Mouse (Mus musculus): ENCODE data around the gene Shc2. TPM values are rescaled to one million over a fixed set of nuclear protein-coding genes. Genes with fewer than 3 reads are reported as not detected.

The Shc2 gene
- polyA plus RNA-seq, 1 experiment from 2014 or later: 8.4 TPM

DNA sequence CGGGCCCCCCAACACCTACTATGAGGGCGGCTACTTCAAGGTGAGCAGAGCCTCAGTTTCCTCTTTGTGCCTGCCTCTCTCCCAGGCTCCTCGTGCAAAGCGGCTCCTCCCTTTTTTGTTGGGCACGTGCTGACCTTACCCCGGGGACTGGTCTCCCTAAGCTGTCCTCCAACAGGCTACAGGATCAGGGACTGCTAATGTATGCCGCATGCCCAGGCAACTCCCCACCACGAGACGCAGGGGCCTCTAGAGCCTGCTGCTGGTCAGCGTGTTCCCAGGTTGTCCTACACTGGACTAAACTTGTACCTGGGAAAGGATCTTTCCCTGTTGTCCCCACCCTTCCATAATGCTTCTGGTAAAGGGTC, 44.8 kb upstream of the Shc2 start:
- Histone ChIP-seq H3K4me2 (ENCODE audit: low read length) (peak overlapping the region; percentile 74), H3K4me3 (ENCODE audit: low read depth, low read length) (peak overlapping the region; percentile 80), H3K27me3 (replicated peaks; ENCODE audit: control insufficient read depth, insufficient read depth, low read length) (no peaks in the 10 kb centered on the region), H3K27ac (ENCODE audit: low read depth) (peak overlapping the region; percentile 55), H3K4me1 (replicated peaks; ENCODE audit: control insufficient read depth, insufficient read depth, low read length) (peaks cover 15% of the 10 kb centered on the region), H3K36me3 (ENCODE audit: control insufficient read depth, insufficient read depth, low read length) (peaks cover 33% of the 10 kb centered on the region), H3K9ac (ENCODE audit: low read length) (peak overlapping the region; percentile 75), H3K9me3 (ENCODE audit: control insufficient read depth, low read length) (no peaks in the 10 kb centered on the region)
- ATAC-seq (replicated peaks; ENCODE audit: low FRiP score, low TSS enrichment, low read depth): peak; percentile 5
- WGBS: 0% methylated on average over 10 of the region's 10 CpGs
- no peak for DNase-seq (ENCODE audit: low spot score)

DNA sequence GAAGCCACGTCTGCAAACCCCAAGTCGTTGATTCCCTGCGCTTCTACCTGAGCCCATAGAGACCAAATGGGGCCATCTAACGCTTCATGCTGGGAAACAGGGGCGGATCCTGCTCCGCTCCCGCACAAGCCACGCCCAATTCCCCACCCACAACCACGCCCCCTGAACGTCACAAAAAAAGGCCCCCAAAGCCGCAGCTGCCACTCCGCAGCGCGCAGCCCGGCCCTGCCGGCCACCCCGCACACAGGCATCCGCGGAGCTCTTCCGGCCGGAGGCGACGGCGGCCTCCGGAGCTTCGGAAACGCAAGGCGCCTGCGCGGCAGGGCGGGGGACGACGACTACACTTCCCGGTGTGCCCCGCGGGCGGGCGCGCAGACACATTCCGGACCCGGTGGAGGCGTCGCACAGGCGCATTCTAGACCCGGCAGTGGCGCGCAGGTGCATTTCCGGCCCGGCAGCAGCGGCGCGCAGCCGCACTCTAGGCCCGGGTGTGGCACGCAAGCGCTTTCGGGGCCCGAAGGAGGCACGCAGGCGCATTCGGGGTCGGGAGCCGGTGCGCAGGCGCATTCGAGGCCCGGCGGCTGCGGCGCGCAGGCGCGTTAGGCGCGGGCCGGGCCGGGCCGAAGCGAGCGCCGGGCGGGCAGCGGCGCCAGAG, 44.0 kb upstream of the Shc2 start, which contains the start of gene Cdc34:
TSS of gene Cdc34 (plus strand) at position 605 of the 655 bp plus-strand sequence.
- H3K9ac ChIP-seq (ENCODE audit: low read length): peak within 1 kb of the TSS; percentile 75
- no peaks in the 10 kb centered on the region for H3K9me3 ChIP-seq (ENCODE audit: control insufficient read depth, low read length)
- DNase-seq (ENCODE audit: low spot score) (peak; percentile 99), ATAC-seq (replicated peaks; ENCODE audit: low FRiP score, low TSS enrichment, low read depth) (peak; percentile 90)
- peak within 1 kb of the TSS; percentile 55 for H3K27ac ChIP-seq (ENCODE audit: low read depth)
- peak within 1 kb of the TSS; percentile 80 for H3K4me3 ChIP-seq (ENCODE audit: low read depth, low read length)
- H3K4me2 ChIP-seq (ENCODE audit: low read length): peak within 1 kb of the TSS; percentile 74
- H3K36me3 ChIP-seq (ENCODE audit: control insufficient read depth, insufficient read depth, low read length): peaks cover 25% of the 10 kb centered on the region
- WGBS: under 1% methylated on average over 79 of the region's 84 CpGs
- H3K27me3 ChIP-seq (replicated peaks; ENCODE audit: control insufficient read depth, insufficient read depth, low read length): no peaks in the 10 kb centered on the region
- H3K4me1 ChIP-seq (replicated peaks; ENCODE audit: control insufficient read depth, insufficient read depth, low read length): peaks cover 15% of the 10 kb centered on the region

- 25% methylated on average over 11 of the region's 11 CpGs for WGBS
Observed at GRCm38 (mm10) chr10:79680606-79681495, 43.1 kb upstream of the Shc2 start.

GRCm38 (mm10) chr10:79675346-79676035, 37.8 kb upstream of the Shc2 start:
- Histone ChIP-seq H3K9me3 (ENCODE audit: control insufficient read depth, low read length) (no peaks in the 10 kb centered on the region), H3K27ac (ENCODE audit: low read depth) (no peak overlapping the region), H3K36me3 (ENCODE audit: control insufficient read depth, insufficient read depth, low read length) (peaks cover 5% of the 10 kb centered on the region), H3K4me3 (ENCODE audit: low read depth, low read length) (no peak overlapping the region), H3K27me3 (replicated peaks; ENCODE audit: control insufficient read depth, insufficient read depth, low read length) (no peaks in the 10 kb centered on the region), H3K4me1 (replicated peaks; ENCODE audit: control insufficient read depth, insufficient read depth, low read length) (peaks cover 7% of the 10 kb centered on the region), H3K4me2 (ENCODE audit: low read length) (no peak overlapping the region), H3K9ac (ENCODE audit: low read length) (no peak overlapping the region)
- 53% methylated on average over 44 of the region's 44 CpGs for WGBS
- DNase-seq (ENCODE audit: low spot score) (no peak), ATAC-seq (replicated peaks; ENCODE audit: low FRiP score, low TSS enrichment, low read depth) (no peak)

More at GRCm38 (mm10) chr10:79680606-79681495, 43.1 kb upstream of the Shc2 start:
- Histone ChIP-seq H3K4me2 (ENCODE audit: low read length) (peak overlapping the region; percentile 58), H3K4me1 (replicated peaks; ENCODE audit: control insufficient read depth, insufficient read depth, low read length) (peaks cover 15% of the 10 kb centered on the region), H3K27ac (ENCODE audit: low read depth) (peak overlapping the region; percentile 55), H3K36me3 (ENCODE audit: control insufficient read depth, insufficient read depth, low read length) (peaks cover 17% of the 10 kb centered on the region), H3K9ac (ENCODE audit: low read length) (peak overlapping the region; percentile 14; the same call in 1 of the 2 replicates), H3K9me3 (ENCODE audit: control insufficient read depth, low read length) (no peaks in the 10 kb centered on the region), H3K27me3 (replicated peaks; ENCODE audit: control insufficient read depth, insufficient read depth, low read length) (no peaks in the 10 kb centered on the region), H3K4me3 (ENCODE audit: low read depth, low read length) (peak overlapping the region; percentile 80)
- DNase-seq (ENCODE audit: low spot score): no peak
- ATAC-seq (replicated peaks; ENCODE audit: low FRiP score, low TSS enrichment, low read depth): peak; percentile 20; the same call in 1 of the 2 replicates

GRCm38 (mm10) chr10:79673054-79673453, 35.3 kb upstream of the Shc2 start:
- H3K4me2 ChIP-seq (ENCODE audit: low read length): no peak overlapping the region
- no peak overlapping the region for H3K9ac ChIP-seq (ENCODE audit: low read length)
- no peak overlapping the region for H3K27ac ChIP-seq (ENCODE audit: low read depth)
- no peaks in the 10 kb centered on the region for H3K9me3 ChIP-seq (ENCODE audit: control insufficient read depth, low read length)
- DNase-seq (ENCODE audit: low spot score) (no peak), ATAC-seq (replicated peaks; ENCODE audit: low FRiP score, low TSS enrichment, low read depth) (no peak)
- peaks cover 5% of the 10 kb centered on the region for H3K36me3 ChIP-seq (ENCODE audit: control insufficient read depth, insufficient read depth, low read length)
- H3K4me3 ChIP-seq (ENCODE audit: low read depth, low read length): no peak overlapping the region
- no peaks in the 10 kb centered on the region for H3K27me3 ChIP-seq (replicated peaks; ENCODE audit: control insufficient read depth, insufficient read depth, low read length)
- WGBS: 95% methylated on average over 3 of the region's 3 CpGs
- H3K4me1 ChIP-seq (replicated peaks; ENCODE audit: control insufficient read depth, insufficient read depth, low read length): peaks cover 11% of the 10 kb centered on the region

DNA sequence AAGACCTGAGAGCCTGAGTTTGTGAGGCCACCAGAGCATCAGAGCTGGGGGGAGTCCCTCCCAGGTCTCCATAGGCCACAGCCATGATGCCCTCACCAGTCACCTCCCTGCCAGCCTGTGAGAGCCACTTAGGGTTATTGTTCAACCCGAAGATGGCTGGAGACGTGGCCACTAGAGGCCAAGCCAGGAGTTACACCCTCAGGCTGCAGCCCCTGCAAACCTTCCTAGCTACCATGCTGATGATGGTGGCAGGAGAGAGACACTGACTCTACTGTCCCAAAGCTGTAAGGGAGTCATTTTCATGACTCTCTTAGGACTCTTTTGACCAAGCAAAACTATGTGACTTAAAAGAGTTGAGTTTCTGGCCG, 34.4 kb upstream of the Shc2 start:
- DNase-seq (ENCODE audit: low spot score) (no peak), ATAC-seq (replicated peaks; ENCODE audit: low FRiP score, low TSS enrichment, low read depth) (no peak)
- peaks cover 11% of the 10 kb centered on the region for H3K4me1 ChIP-seq (replicated peaks; ENCODE audit: control insufficient read depth, insufficient read depth, low read length)
- no peak overlapping the region for H3K9ac ChIP-seq (ENCODE audit: low read length)
- H3K27ac ChIP-seq (ENCODE audit: low read depth): peak overlapping the region; percentile 40; the same call in 1 of the 2 replicates
- H3K36me3 ChIP-seq (ENCODE audit: control insufficient read depth, insufficient read depth, low read length): peaks cover 5% of the 10 kb centered on the region
- H3K9me3 ChIP-seq (ENCODE audit: control insufficient read depth, low read length): no peaks in the 10 kb centered on the region
- WGBS: 63% methylated on average over 3 of the region's 3 CpGs
- H3K4me2 ChIP-seq (ENCODE audit: low read length): no peak overlapping the region
- no peak overlapping the region for H3K4me3 ChIP-seq (ENCODE audit: low read depth, low read length)
- H3K27me3 ChIP-seq (replicated peaks; ENCODE audit: control insufficient read depth, insufficient read depth, low read length): no peaks in the 10 kb centered on the region

DNA sequence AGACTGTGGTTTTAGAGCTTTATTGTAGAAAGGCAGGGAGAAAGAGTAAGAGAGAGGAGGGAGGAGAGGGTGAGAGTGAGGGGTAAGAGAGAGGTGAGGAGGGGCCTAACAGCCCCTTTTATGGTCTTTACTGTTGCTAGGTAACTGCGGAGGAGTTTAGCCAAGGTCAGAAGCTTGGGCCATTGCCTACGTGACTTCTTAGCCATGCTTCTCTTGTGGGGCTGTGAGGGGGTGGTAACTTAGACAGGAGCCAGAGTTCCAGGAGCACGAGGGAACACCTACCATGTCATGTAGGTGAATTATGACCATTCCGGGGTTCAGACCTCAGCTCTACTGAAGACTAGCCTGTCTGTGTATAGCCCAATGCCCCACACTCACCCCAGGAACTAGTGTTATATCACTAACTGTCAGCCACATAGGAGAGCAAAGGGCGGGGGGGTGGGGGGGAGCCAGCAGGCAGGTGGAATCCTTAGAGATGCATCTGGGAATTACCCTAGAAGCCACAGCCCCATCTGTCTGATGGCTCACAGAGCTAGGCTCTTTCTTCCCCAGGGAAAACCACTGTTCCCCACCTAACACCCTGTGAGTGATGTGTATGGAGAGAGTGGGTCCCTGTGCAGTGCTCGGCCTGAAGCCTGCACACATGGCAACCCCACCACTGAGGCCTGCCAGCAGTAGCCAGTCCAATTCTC, 33.8 kb upstream of the Shc2 start:
- Histone ChIP-seq H3K9ac (ENCODE audit: low read length) (no peak overlapping the region), H3K4me2 (ENCODE audit: low read length) (peak overlapping the region; percentile 82), H3K4me1 (replicated peaks; ENCODE audit: control insufficient read depth, insufficient read depth, low read length) (peaks cover 11% of the 10 kb centered on the region), H3K27ac (ENCODE audit: low read depth) (peak overlapping the region; percentile 60; the same call in 1 of the 2 replicates), H3K4me3 (ENCODE audit: low read depth, low read length) (no peak overlapping the region), H3K9me3 (ENCODE audit: control insufficient read depth, low read length) (no peaks in the 10 kb centered on the region), H3K36me3 (ENCODE audit: control insufficient read depth, insufficient read depth, low read length) (peaks cover 5% of the 10 kb centered on the region), H3K27me3 (replicated peaks; ENCODE audit: control insufficient read depth, insufficient read depth, low read length) (no peaks in the 10 kb centered on the region)
- no peak for DNase-seq (ENCODE audit: low spot score)
- 42% methylated on average over 6 of the region's 6 CpGs for WGBS
- no peak for ATAC-seq (replicated peaks; ENCODE audit: low FRiP score, low TSS enrichment, low read depth)
